Mouse (Mus musculus): ENCODE measurements around the gene Bax. TPM values are rescaled to one million over a fixed set of nuclear protein-coding genes. Genes with fewer than 3 reads are reported as not detected.

Bax gene
- polyA plus RNA-seq, 1 experiment from 2014 or later = 182 TPM

Small RNAs within 50 kb of the gene (microRNA-seq; reads per million reads assigned to microRNA genes)
- not detected for gene Gm22133

Other genes with a start within 250 kb of the Bax start
- gene Cd37, start 227.8 kb downstream of the Bax start, polyA plus RNA-seq (2014; fragmentation: Nextera tagmentation; extraction: Ambion mirVana) = 0.76 and 1.0 TPM in 2 replicates
- gene Slc6a16, start 225.8 kb downstream of the Bax start, polyA plus RNA-seq (2014; fragmentation: Nextera tagmentation; extraction: Ambion mirVana) = 0.16 and 0.54 TPM in 2 replicates
- gene Slc6a21, start 189.4 kb downstream of the Bax start, polyA plus RNA-seq (2014; fragmentation: Nextera tagmentation; extraction: Ambion mirVana) = not detected in 2 replicates
- 8.4 and 9.5 TPM in 2 replicates for gene Trpm4, start 133.1 kb downstream of the Bax start, polyA plus RNA-seq (2014; fragmentation: Nextera tagmentation; extraction: Ambion mirVana)
- not detected in 2 replicates for gene Hrc, start 131.6 kb downstream of the Bax start, polyA plus RNA-seq (2014; fragmentation: Nextera tagmentation; extraction: Ambion mirVana)
- 26.9 and 28.0 TPM in 2 replicates for gene Ppfia3, start 99.9 kb downstream of the Bax start, polyA plus RNA-seq (2014; fragmentation: Nextera tagmentation; extraction: Ambion mirVana)
- gene Lin7b, start 96.3 kb downstream of the Bax start, polyA plus RNA-seq (2014; fragmentation: Nextera tagmentation; extraction: Ambion mirVana) = 11.6 and 26.5 TPM in 2 replicates
- gene Snrnp70, start 71.2 kb downstream of the Bax start, polyA plus RNA-seq (2014; fragmentation: Nextera tagmentation; extraction: Ambion mirVana) = 80.6 and 135 TPM in 2 replicates
- not detected in 2 replicates for gene Kcna7, start 61.2 kb downstream of the Bax start, polyA plus RNA-seq (2014; fragmentation: Nextera tagmentation; extraction: Ambion mirVana)
- gene Ntf5, start 53.2 kb downstream of the Bax start, polyA plus RNA-seq (2014; fragmentation: Nextera tagmentation; extraction: Ambion mirVana) = not detected in 2 replicates
- 0.34 TPM in 1 of 2 replicates, not detected in the other for gene Lhb, start 46.1 kb downstream of the Bax start, polyA plus RNA-seq (2014; fragmentation: Nextera tagmentation; extraction: Ambion mirVana)
- gene Gys1, start 32.1 kb downstream of the Bax start, polyA plus RNA-seq (2014; fragmentation: Nextera tagmentation; extraction: Ambion mirVana) = 15.5 TPM in 2 replicates
- gene Ruvbl2, start 28.8 kb downstream of the Bax start, polyA plus RNA-seq (2014; fragmentation: Nextera tagmentation; extraction: Ambion mirVana) = 110 and 114 TPM in 2 replicates
- gene Ftl1, start 7.0 kb downstream of the Bax start, polyA plus RNA-seq (2014; fragmentation: Nextera tagmentation; extraction: Ambion mirVana) = 5,898 and 6,785 TPM in 2 replicates
- 0.13 and 0.32 TPM in 2 replicates for gene Tulp2, start 15.0 kb upstream of the Bax start, polyA plus RNA-seq (2014; fragmentation: Nextera tagmentation; extraction: Ambion mirVana)
- gene Gm45808, start 19.9 kb upstream of the Bax start, polyA plus RNA-seq (2014; fragmentation: Nextera tagmentation; extraction: Ambion mirVana) = not detected in 2 replicates
- 3.1 and 3.2 TPM in 2 replicates for gene Dhdh, start 21.9 kb upstream of the Bax start, polyA plus RNA-seq (2014; fragmentation: Nextera tagmentation; extraction: Ambion mirVana)
- 86.5 and 89.5 TPM in 2 replicates for gene Nucb1, start 43.5 kb upstream of the Bax start, polyA plus RNA-seq (2014; fragmentation: Nextera tagmentation; extraction: Ambion mirVana)
- gene Ppp1r15a, start 59.4 kb upstream of the Bax start, polyA plus RNA-seq (2014; fragmentation: Nextera tagmentation; extraction: Ambion mirVana) = 9.5 and 10.2 TPM in 2 replicates
- 0.53 and 0.77 TPM in 2 replicates for gene Plekha4, start 59.4 kb upstream of the Bax start, polyA plus RNA-seq (2014; fragmentation: Nextera tagmentation; extraction: Ambion mirVana)
- gene Hsd17b14, start 88.0 kb upstream of the Bax start, polyA plus RNA-seq (2014; fragmentation: Nextera tagmentation; extraction: Ambion mirVana) = not detected in 2 replicates
- 14.9 and 16.9 TPM in 2 replicates for gene Bcat2, start 103.3 kb upstream of the Bax start, polyA plus RNA-seq (2014; fragmentation: Nextera tagmentation; extraction: Ambion mirVana)
- gene Fgf21, start 148.6 kb upstream of the Bax start, polyA plus RNA-seq (2014; fragmentation: Nextera tagmentation; extraction: Ambion mirVana) = not detected in 2 replicates
- gene Fut1, start 150.4 kb upstream of the Bax start, polyA plus RNA-seq (2014; fragmentation: Nextera tagmentation; extraction: Ambion mirVana) = not detected in 2 replicates
- gene Izumo1, start 154.9 kb upstream of the Bax start, polyA plus RNA-seq (2014; fragmentation: Nextera tagmentation; extraction: Ambion mirVana) = not detected in 2 replicates
- 12.3 and 14.9 TPM in 2 replicates for gene Rasip1, start 160.6 kb upstream of the Bax start, polyA plus RNA-seq (2014; fragmentation: Nextera tagmentation; extraction: Ambion mirVana)
- gene Mamstr, start 173.1 kb upstream of the Bax start, polyA plus RNA-seq (2014; fragmentation: Nextera tagmentation; extraction: Ambion mirVana) = 3.0 and 4.3 TPM in 2 replicates
- 0.11 and 0.12 TPM in 2 replicates for gene Fut2, start 199.5 kb upstream of the Bax start, polyA plus RNA-seq (2014; fragmentation: Nextera tagmentation; extraction: Ambion mirVana)
- gene Ntn5, start 217.1 kb upstream of the Bax start, polyA plus RNA-seq (2014; fragmentation: Nextera tagmentation; extraction: Ambion mirVana) = 0.30 TPM in 1 of 2 replicates, not detected in the other
- 0.21 TPM in 1 of 2 replicates, not detected in the other for gene Sec1, start 227.5 kb upstream of the Bax start, polyA plus RNA-seq (2014; fragmentation: Nextera tagmentation; extraction: Ambion mirVana)
- gene Car11, start 232.9 kb upstream of the Bax start, polyA plus RNA-seq (2014; fragmentation: Nextera tagmentation; extraction: Ambion mirVana) = 28.1 and 49.1 TPM in 2 replicates
- gene Dbp, start 238.2 kb upstream of the Bax start, polyA plus RNA-seq (2014; fragmentation: Nextera tagmentation; extraction: Ambion mirVana) = 1.9 and 4.3 TPM in 2 replicates
- 631 and 710 TPM in 2 replicates for gene Rpl18, start 248.6 kb upstream of the Bax start, polyA plus RNA-seq (2014; fragmentation: Nextera tagmentation; extraction: Ambion mirVana)

All from midbrain, embryonic 14.5 days (tissue).